Mouse (Mus musculus): ENCODE measurements at regions not wholly inside any gene's neighbourhood (a gene's known extent, or its start where the extent isn't known, plus 50 kb on each side); places are given as distances from the start of the nearest gene placed in this dataset.

GRCm38 (mm10) chr9:112799583-112800220 lies 564.0 kb upstream of the Arpp21 start:
- ATAC-seq (ENCODE audit: poor library complexity, severe bottlenecking), result no peak

GRCm38 (mm10) chr9:112793537-112793936 lies 557.8 kb upstream of the Arpp21 start:
- no peak for ATAC-seq (ENCODE audit: poor library complexity, severe bottlenecking)

DNA sequence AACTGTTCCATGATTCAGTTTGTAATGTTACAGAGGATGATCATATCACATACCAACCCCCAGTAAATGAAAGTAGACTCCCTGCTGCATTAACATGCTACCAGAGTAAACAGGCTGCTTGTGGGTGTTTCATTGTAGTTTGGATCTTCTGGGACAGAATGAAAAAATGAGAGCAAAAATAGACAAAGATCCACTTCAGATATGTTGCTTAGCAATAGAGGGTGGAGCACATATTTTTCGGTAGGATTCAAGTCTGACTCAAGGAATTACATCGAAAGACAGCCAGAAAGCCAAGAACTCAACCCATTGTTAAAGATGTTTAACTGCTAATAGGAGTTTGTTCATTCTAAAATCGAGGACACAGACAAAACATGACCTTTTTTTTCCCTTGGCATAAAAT lies 536.2 kb upstream of the Arpp21 start:
- no peak for ATAC-seq (ENCODE audit: poor library complexity, severe bottlenecking)

DNA sequence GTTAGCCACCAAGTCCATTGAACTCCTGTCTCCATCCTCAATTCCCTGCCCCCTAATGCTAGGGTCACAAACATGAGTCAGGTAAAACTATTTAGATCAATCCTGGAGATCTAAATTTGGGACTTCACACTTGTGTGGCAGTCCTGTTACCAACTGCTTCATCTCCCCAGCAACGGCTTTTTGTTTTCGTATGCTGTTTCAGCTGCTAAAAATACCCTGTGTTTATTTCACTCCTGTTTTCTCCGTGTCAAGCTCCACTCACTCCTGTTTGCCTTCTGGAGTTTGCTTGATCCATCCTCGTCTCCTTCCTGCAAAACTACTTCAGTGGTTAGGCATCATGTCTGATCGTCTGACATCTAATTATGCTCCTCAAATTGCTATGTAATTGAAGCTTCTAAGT lies 508.9 kb upstream of the Arpp21 start:
- no peak for ATAC-seq (ENCODE audit: poor library complexity, severe bottlenecking)

DNA sequence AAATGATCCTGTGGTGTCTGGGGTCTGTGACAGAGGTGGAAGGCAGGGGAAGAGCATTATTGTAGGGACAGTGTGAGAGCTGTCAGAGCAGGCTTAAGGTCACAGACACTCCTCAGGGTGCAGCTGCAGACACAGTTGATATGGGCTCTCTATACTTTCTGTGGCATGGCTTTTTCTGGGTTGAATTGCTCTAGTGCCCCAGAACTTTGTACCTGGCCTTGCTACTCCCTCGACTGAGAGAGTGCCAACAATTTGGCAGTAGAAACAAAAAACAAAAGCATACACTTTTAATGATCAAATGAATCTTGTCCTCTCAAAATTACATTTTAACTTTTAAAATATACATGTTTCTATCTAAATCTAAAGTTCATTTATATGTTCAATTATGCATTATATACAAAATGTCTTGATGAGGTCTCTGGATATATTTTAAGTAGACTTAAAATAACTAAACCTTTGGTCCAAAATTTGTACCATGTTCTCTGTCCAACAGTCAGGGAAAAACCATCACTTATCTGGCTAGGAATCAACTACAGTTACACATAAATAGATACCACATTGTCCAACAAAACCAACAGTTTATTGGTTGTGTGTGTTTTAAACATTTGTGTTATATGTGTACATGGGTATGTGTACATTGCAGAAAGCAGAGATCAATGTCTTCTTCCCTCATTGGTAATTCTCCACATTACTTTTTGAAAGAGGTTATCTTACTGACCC lies 508.3 kb upstream of the Arpp21 start:
- ATAC-seq (ENCODE audit: poor library complexity, severe bottlenecking), result no peak

- ATAC-seq (ENCODE audit: poor library complexity, severe bottlenecking), result no peak
Observed at GRCm38 (mm10) chr9:112735761-112736160, 500.0 kb upstream of the Arpp21 start.

DNA sequence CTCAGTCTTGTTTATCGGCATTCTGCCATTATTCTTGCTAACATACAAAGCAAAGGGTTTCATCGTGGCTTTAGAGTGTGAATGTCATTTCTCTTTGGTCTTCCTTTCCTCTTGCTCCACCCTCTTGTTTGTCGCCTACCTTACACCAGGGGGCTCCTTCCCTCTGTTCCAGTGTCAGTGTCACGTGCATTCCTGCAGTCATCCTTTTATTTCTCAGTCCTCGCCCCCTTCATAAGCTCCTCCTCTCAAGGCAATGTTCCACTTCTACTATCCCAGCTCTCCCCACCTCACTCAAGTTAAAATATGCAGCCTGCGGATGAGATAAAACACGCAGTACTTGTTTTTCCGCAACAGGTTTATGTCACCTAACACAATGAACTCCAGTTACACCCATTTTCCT lies 489.8 kb upstream of the Arpp21 start:
- ATAC-seq (ENCODE audit: poor library complexity, severe bottlenecking), result no peak

- ATAC-seq (ENCODE audit: poor library complexity, severe bottlenecking), result no peak
Observed at GRCm38 (mm10) chr9:112725103-112725502, 489.4 kb upstream of the Arpp21 start.

DNA sequence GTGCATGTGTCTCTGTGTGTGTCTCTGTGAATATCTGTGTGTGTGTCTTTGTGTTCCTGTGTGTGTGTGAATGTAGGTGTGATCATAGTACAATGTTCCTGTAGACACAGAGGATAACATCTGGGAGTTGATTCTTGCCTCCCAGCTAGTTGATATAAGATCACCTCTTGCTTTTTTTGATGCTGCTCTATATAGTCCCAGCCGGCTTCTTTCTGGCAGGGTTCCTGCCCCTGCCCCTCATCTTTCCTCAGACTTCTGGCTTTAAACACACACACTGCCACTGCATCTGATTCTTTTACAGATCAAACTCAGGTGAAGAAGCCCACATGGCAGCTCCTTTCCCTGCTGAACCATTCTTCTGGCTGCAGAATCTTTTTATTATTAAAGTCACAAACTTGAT lies 487.6 kb upstream of the Arpp21 start:
- no peak for ATAC-seq (ENCODE audit: poor library complexity, severe bottlenecking)

GRCm38 (mm10) chr9:112722501-112722900 lies 486.8 kb upstream of the Arpp21 start:
- ATAC-seq (ENCODE audit: poor library complexity, severe bottlenecking), result no peak

- ATAC-seq (ENCODE audit: poor library complexity, severe bottlenecking), result no peak
Observed at GRCm38 (mm10) chr9:112715197-112715762, 479.5 kb upstream of the Arpp21 start.

- ATAC-seq (ENCODE audit: poor library complexity, severe bottlenecking), result no peak
Observed at GRCm38 (mm10) chr9:112678866-112679265, 443.1 kb upstream of the Arpp21 start.

DNA sequence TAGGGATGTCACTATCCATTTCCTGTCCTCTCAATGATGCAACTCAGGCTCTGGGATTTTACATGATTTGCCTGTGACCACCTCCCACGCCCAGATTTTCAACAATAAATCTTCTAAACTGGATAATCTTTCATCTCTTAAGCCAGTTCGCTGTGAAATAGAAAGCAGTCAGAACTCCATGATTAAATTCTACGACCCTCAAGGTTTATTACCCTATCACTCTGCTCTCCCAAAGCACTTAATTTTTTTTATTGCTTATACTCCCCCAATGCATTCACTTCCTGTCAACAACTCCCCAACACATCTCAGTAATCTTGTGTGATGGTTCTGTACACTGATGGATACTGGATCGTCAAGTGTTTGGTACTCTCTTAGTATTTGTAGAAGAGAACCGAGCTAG lies 439.5 kb upstream of the Arpp21 start:
- ATAC-seq (ENCODE audit: poor library complexity, severe bottlenecking), result no peak
